Mouse (Mus musculus): ENCODE results near the gene Lrrc29.

The Lrrc29 gene

DNA sequence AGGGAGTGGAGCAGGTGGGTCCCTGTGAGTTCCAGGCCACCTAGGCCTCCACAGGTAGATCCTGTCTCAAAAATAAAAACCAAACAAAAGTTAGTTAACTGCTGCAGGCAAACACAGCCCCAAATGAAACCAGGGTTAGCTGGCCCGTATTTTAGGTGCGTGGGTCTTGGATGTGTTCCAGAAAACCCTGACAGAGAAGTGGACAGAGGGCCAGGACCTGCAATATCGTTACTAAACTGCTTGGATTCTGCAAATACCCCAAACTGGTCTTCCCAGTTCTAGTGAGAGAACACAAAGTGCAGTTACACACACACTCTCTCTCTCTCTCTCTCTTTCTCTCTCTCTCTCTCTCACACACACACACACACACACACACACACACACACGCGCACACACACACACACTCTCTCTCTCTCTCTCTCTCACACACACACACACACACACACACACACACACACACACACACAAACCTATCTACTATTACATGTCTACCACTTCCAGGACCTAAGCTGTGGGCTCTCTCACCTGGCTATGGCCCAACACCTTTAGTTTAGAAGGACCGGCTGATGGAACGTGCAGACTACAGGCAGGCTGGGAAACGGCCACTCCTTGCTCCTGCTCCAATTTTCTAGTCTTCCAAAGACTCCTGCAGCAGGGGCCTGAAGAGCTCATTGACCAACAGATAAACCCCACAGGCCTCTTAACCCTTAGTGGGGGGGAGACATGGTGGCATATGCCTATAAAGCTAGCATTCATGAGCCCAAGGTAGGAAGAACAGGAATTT lies 17.9 kb upstream of the Lrrc29 start:
- no peak for DNase-seq

DNA sequence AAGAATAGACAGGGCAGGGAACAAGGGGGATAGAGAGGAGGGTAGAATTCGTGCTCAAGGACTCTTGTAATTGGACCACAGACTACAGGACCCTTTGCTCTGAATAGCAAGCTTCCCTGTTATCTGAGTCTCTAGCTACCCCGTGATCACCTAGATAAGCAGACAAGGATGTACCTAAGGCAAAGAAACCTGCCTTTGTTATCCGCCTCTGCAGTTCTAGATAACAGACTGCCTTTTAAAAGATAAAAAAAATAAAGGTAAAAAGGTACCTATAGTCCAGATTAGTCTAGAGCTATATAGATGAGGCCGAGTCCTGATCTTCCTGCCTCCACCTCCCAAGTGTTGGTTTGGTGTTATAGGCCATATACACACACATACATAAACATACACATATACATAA lies 16.7 kb upstream of the Lrrc29 start:
- DNase-seq = no peak

DNA sequence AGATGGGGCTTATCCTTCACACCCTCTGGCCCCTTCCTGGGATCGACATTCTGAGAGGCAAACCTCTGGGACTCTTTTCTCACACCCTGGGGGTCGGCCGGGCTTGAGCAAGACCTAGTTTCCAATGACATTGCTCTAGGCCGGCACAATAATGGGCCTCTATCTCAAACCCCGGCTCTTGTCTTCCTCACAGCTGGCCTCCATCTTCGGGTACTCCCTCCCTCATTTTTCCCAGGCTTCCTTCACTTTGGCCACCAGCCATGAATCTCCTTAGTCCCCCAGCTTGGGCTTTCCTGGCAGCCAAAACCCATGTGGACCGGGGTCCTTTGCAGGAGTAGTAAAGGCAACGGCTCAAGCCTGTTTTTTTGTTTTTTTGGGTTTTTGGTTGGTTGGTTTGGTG lies 15.3 kb upstream of the Lrrc29 start:
- DNase-seq = no peak

DNA sequence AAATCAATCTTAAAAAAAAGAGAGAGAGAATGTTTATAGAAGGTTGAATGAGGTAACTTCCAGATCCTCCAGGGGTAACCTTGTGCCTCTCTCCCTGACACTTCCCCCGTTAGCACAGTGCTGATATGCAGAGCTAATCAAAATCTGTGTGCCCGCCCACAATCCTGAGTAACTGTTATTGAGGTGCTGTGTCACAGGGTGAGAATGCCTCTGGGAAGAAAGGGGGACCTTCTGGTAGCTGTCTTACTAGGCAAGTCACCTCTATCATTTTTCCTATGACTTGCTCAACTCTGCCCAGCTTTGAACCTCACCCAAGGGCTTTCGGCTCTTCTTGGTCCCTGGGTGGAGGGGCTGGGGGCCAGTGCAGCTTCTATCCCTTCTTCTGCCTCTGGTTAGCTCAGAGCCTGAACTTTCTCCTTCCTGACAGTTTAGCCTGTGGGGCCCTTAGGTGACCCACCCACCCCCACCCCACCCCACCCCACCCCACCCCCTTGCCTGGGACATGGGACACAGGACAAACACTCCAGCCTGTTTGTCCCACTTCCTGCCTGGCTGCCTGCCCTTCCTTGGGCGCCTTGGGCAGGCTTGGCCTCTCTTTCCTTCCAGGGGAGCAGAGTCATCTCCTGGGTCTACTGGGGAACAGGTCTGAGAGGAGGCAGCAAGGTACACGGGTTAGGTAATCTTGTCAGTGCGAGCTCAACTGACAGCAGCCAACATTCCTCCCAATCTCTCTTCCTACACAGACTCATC lies 14.0 kb upstream of the Lrrc29 start:
- peak; percentile 49 for DNase-seq

DNA sequence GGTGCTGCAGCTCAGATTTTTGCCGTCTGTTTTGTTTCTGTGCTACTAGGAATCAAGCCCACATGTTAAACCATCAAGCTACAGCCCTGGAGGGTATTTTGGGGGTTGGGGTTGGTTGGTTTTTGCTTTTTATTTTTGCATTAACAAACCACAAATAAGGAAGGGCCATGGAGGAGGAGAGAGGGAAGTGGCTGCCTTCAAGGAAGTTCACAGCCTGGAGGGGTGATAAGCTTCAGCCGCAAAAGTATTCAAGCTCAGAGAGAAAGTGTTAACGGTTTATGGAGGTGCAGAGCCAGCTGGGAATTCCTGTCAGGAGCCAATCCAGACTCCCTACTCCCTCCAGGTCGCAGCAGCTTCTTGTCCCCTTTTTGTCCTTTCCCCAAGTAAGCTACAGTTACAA lies 12.9 kb upstream of the Lrrc29 start:
- DNase-seq = no peak

DNA sequence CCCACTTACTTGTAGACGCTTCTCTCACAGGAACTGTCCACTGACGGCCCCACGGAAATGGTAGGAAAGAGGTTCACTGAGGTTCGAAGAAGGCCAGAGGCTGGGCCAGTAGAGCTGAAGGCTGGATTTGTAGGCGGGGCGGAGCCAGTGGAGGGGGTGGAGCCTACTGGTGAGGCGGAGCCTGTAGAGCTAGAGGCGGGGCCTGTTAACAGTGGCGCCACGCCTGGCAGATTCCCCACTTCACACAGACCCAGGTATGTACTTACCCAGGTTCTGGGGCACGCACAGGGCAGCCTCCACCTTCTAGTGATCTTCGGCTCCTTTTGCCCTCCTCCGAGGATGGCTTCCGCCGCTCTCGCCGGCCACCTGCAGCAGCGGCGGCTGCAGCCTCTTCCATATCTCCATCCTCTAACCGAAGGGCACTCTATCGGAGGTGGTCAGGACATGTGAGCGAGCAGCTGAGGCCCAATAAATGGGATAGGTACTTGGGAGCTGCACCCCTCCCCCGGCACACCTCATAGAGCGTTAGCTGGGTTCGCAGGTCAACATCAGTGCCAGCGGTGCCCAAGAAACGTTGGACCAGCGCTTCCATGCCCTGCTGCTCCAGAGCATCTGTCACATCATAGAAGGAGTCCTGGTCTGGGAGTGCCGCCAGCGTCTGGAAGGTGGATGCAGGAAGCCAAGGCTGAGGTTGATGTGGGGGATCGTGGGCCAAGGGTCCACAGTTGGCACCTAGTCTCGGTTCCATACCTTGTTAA lies 10.5 kb upstream of the Lrrc29 start:
- DNase-seq = no peak

DNA sequence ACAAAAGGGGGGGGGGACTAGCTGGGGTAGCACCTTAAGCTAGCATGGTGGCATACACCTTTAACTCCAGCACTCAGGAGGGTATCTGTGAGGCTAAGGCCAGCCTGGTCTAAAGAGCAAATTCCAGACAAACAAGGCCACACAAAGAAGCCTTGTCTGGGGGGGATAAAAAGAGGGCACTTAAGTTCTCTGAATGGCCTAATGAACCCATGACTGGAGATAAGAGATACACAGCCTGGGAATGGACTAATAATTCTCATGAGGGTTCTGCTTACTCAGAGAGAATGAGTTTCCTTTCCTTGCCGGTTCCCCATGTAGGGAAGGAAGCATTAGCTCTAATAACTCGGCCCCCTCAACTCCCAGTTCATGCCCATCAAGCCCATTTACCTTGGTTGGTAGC lies 6.4 kb upstream of the Lrrc29 start:
- DNase-seq = no peak

DNA sequence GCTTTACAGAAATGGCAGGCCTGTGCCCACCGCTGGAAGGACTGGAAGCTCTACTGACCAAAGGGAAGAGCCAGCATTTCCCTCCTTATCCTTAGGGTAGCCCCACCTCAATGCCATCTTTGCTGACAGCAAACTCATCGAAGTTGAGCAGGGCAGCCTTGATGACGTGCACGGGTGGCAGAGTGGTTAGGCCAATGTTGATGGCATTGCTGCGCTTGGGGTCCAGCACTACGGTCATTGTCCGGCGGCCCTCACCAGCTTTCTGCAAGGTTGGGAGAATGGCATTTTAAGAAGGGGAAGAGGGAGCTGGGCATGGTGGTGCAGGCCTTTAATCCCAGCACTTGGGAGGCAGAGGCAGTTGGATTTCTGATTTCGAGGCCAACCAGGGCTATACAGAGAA lies 5.9 kb upstream of the Lrrc29 start:
- no peak for DNase-seq

DNA sequence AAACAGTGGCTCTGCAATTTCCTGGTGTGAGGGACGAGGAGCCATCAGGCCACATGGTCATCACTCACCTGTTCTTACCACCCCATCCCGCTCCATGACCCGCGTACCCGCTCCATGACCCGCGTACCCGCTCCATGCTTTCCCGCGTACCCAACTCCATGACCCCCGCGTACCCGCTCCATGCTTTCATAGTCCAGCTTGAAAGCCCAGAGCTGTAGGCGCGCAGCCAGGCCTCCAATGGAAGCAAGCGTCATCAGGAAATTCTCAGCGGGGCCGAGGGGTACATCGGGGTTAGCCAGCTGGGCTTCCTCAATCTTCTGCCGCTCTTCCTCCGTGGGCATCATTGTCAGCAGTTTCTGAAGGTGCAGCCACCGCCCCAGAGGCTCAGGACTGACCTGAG lies 5.4 kb upstream of the Lrrc29 start:
- DNase-seq = no peak

DNA sequence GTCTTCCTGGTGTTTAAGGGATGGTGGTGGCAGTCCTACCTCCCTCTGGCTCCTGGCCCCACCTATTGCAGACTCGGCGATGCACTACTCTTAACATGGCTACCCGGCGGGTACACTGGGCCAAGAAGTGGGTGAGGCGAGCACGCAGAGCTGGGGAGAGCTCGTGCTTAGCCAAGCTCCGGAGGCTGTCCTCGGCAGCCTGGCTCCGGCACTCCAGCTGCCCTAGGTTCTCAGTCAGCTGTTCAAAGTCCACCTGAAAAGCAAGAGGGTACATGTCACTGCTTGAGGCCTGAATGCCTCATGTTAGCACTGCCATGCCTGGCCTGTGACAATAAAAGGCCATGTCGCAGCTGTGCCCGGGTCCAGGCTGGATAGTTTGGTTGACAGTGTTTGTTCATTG lies 4.2 kb upstream of the Lrrc29 start:
- DNase-seq = no peak

DNA sequence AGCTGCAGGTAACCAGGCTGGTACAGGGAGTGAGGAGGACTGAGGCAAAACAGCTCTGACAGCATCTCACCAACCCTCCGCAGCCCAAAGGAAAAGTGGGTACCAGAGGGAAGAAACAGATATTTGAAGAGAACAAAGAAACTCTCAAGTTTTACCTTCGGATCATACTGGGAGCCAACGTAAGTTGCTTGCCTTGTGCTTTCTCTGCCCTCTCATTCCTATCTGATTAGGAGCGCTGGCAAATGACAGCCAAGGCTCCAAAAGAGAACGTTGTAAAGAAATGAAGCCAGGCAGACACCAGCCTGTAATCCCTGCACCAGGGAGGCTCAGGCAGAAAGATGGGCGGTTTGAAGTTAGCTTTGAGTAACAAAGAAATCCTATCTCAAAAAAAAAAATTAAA lies 890 bp upstream of the Lrrc29 start:
- DNase-seq = no peak

DNA sequence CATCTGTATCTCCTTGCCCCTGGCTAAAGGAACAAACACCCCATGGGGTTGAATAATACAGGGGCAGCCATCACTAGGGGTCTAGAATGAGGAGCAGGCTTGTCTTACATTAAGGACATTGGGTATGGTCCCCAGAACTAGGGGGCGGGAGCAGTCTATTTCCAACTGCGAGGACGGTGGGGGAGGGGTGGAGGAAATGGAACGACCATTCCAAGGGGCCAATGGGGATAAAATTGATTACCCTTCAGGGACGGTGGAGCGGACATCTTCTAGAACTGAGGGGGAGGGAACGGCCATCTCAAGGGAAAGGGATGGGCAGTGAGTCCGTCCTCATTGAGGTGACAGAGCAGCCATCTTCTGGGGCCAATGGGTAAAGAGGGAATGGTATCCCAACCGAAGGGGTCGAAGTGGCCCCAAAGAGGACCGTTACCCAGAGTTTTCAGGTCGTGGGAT lies 411 bp downstream of the Lrrc29 start:
- peak; percentile 56 for DNase-seq

DNA sequence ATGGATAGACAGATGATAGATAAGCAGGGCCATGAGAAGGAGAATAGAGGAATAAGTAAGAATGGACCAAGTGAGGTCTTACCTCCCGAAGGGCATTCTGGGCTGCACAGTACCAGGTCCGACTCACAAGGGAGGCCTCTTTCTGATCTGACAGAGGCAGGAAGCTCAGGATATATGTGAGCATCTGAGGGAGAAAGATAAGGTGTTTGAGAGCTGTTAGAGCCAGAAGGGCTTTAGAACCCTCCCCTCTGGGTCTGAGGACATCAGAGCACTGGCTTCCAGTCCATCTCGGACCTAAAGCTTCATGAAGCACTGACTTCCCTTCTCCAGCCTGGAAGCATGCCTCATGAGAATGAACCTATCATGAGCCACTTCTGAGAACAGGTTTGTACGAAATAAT lies 2.9 kb downstream of the Lrrc29 start:
- peak; percentile 82 for DNase-seq

DNA sequence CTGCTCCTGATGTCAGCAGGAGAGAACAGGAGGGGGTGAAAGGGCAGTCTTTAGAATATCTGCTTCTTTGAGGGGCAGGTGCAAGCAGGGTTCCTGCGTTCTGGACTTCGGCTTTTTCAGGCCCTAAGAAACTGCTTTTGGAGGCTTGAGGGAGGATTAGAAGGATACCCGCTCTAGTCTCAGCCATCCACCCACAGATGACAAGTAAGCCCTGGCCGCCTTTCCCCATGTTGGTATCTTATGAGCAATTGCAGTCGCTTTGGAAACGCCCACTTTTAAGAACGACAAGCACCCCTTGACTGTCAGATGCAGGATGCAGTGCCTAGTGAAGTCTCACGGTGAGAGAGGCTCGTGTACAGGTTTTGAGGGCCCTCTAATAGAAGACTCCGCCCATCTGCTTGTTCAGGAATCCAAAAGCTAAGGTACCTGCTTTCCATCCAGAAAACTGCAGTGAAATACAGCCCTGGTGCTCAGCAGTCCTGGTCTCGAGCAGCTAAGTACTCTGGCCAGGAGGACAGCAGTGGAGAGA lies 7.4 kb downstream of the Lrrc29 start:
- no peak for DNase-seq

DNA sequence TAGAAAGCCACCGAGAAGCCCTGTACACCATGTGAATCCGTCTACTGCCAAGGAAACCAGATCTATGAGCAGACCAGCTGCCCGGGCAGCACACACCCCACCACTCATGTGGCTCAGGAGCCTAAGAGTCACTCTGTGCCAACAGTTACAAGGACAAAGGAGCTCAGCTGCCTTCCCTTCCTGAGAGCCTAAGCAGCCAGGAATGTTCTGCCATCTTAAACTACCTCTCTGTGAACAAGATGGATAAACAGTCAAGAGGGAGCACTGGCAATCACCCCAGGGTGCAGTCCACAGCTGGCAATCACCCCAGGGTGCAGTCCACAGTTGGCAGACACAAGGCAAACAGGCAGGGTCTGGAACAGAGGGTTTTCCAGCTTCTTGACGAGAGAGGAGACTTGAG lies 8.1 kb downstream of the Lrrc29 start:
- DNase-seq = no peak

DNA sequence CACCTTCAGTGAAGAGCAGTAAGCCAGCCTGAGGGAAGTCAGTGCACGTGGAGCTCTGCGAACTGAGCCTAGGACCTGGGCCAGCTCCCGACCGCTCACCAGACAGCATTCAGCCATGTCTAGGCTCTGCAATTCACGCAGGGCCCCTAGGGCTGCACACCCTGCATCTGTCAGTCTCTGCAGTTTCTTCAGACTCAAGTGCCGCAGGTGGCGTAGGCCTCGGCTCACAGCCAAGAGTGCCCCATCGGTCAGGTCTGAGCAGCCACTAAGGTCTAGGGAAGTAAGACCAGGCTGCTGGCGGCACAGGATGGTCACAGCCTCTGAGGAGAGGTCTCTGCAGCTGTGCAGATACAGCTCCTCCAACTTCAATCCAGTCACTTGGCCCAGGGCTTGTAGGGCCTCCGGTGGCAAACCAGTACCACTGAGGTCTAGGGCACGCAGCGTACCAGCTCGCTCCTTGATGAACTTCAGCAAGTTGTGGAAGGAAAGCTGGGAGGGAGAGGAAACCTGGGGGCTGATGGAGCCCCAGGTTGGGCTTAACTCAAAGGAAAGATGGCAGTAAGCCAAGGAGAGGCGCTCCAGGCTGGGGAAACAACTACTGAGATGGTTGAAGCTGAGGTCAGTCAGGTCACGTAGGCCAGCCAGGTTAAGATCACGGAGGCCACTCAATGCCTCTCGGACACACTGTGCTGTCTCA lies 10.9 kb downstream of the Lrrc29 start:
- no peak for DNase-seq

DNA sequence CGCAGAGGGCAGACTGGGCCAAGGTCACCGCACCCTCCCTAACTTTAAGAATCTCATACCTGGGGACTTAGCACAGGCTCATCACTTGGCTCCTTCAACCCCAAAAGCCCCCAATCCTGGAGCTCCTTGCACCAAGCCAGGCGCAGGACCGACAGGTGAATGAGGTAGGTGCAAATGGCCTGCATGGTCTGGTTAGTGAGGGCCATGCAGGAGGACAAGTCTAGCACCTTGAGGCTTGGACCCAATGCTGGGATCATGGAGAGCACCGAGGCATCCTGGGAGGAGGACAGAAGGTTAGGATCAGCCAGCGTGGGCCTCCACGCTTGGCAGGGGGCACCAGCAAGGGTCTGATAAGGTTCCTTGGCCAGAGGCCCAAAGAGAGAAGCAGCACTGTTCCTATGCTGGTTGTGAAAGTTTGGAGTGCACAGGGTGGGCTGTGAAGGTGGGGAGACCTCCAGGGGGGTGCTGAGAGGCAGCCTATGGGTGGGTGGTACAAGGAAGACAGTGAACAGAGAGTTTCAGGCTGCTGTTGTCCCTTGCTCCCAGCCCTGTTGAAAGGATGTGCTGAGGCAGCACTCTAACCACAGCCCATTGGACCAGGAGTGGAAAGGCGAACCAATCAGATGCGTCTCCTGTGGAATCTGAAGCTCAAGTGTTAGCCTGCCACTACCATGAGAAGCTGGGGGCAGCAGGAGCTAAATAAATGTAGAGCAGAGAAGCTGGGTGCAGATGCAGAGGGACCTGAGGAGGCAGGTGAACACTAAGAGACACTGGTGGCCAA lies 12.3 kb downstream of the Lrrc29 start:
- DNase-seq = peak; percentile 49

DNA sequence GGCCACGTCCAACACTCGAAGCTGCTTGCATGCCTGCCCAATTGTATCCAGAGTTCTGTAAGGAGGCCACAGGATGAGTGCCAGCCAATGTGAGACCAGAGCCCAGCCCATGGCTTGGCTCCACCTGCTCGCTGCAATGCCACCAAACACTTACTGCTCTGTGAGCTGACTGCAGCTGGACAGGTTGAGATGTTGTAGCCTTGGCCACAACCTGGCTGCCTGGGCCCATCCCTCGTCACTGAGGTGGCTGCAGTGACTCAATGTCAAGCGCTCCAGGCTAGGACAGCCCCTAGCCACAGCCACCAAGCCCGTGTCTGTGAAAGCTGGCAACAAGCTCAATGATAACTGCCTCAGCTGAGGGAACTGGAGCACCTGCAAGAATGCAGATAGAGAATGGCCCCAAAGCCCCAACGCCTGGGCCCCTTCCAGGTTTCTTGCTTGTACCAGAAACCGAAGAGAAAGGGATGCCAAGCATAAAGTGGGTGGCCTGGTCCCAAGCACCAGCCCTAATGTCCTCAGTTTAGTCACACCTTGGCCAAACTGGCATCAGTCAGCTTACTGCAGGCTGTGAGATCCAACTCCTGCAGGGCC lies 13.1 kb downstream of the Lrrc29 start:
- peak; percentile 63 for DNase-seq

DNA sequence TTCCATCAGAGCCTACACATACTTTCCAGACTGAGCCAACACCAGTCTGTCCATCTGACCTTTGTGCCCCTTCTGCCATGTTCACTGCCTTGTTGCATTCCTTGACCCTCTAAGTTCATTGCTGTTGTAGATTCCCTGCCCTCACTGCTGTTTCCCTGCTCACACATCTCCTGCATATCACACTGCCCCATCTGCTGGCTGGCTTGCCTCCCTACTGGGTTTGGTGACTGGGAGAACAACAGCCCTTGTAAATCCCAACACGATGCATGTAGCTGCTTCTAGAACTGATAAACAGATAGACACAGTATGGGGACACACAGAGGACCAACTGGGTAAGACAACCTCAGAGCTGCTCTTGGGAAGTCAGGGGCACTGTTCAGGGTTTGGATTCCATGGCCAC lies 14.4 kb downstream of the Lrrc29 start:
- DNase-seq = peak; percentile 59

DNA sequence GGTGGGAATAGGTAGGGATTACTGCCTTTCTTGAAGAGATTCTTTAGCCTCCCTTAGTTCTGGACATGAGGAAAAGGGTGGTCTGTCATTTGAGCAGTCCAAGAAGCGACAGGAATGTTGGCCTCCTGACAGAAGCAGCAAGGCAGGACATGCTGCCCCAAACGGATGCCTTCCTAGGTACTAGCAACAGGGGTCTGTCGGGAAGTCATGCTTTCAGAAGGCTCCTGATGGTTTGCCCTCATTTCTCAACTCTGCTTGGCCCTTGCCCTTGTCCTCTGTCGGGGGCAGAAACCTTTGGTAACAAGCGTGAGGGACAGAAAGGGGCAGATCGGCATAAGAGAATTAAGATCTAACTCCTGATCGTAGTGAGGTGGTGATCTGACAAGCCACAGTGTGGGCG lies 16.0 kb downstream of the Lrrc29 start:
- no peak for DNase-seq

DNA sequence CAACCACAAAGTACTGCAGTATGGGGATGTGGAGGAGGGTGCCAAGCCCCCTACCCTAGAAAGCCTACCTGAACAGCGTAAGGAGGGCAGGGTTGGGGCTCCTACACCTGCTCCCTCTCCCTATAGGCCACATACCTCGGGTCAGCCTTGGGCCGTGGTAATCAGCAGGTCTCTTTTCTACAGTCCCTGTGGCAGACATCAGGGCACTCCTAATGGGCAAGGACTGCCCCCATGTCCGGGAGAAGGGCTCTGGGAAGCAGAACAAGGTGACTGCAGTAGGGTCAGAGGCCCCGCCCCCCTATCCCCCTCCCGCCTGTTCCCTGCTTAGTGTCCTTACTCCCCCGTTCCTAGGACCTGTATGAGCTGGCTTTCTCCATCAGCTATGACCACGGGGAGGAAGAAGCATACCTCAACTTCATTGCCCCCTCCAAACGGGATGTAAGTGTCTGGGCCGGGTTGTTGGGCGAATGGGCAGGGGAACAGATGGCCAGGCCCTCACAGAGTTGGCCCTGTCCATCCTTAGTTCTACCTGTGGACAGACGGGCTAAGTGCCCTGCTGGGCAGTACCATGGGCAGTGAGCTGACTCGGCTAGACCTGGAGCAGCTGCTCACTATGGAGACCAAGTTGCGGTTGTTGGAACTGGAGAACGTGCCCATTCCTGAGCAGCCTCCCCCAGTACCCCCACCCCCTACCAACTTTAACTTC lies 16.8 kb downstream of the Lrrc29 start:
- no peak for DNase-seq

All from liver (tissue).